Mouse (Mus musculus): ENCODE results near the gene Nectin4. TPM values are rescaled to one million over a fixed set of nuclear protein-coding genes. Genes with fewer than 3 reads are reported as not detected.
A peak's percentile ranks its signal among the peaks of the same experiment; 100 is the strongest.

Nectin4 gene
- polyA plus RNA-seq, 1 experiment from 2014 or later, result 43.7 TPM

GRCm38 (mm10) chr1:171435974-171436373 lies 66.1 kb downstream of the Nectin4 start:
- H3K4me2 ChIP-seq (replicated peaks), result no peak overlapping the region
- H3K4me1 ChIP-seq, result peaks cover 19% of the 10 kb centered on the region; the same call in 1 of the 2 replicates
- H3K27me3 ChIP-seq, result peaks cover 22% of the 10 kb centered on the region
- ATAC-seq (ENCODE audit: insufficient number of reproducible peaks, low FRiP score, low TSS enrichment, low read depth), result no peak
- 43% methylated on average over 1 of the region's 1 CpGs for WGBS
- no peak overlapping the region for H3K9ac ChIP-seq
- H3K27ac ChIP-seq (replicated peaks), result no peak overlapping the region
- no peaks in the 10 kb centered on the region for H3K36me3 ChIP-seq
- H3K4me3 ChIP-seq (replicated peaks), result no peak overlapping the region
- no peaks in the 10 kb centered on the region for H3K9me3 ChIP-seq (replicated peaks)

GRCm38 (mm10) chr1:171437264-171438013 lies 67.5 kb downstream of the Nectin4 start, which contains the start of gene F11r:
TSS of gene F11r (plus strand) at chr1:171437535.
- Histone ChIP-seq H3K4me3 (replicated peaks) (peak within 1 kb of the TSS; percentile 53), H3K4me1 (peaks cover 23% of the 10 kb centered on the region; the same call in 1 of the 2 replicates), H3K4me2 (replicated peaks) (peak within 1 kb of the TSS; percentile 59), H3K27me3 (peaks cover 22% of the 10 kb centered on the region), H3K9ac (peak within 1 kb of the TSS; percentile 28), H3K27ac (replicated peaks) (peak within 1 kb of the TSS; percentile 31), H3K9me3 (replicated peaks) (no peaks in the 10 kb centered on the region), H3K36me3 (no peaks in the 10 kb centered on the region)
- WGBS, result 1% methylated on average over 46 of the region's 46 CpGs
- ATAC-seq (ENCODE audit: insufficient number of reproducible peaks, low FRiP score, low TSS enrichment, low read depth), result peak; percentile 75

Other genes with a start within 250 kb of the Nectin4 start
- gene Sdhc, start 219.5 kb upstream of the Nectin4 start, polyA plus RNA-seq (2015; fragmentation: Nextera tagmentation; extraction: Ambion mirVana), result 261 and 274 TPM in 2 replicates
- gene Mpz, start 219.4 kb upstream of the Nectin4 start, polyA plus RNA-seq (2015; fragmentation: Nextera tagmentation; extraction: Ambion mirVana), result 6.8 and 8.5 TPM in 2 replicates
- gene Pcp4l1, start 173.8 kb upstream of the Nectin4 start, polyA plus RNA-seq (2015; fragmentation: Nextera tagmentation; extraction: Ambion mirVana), result 35.8 and 38.1 TPM in 2 replicates
- gene Nr1i3, start 156.1 kb upstream of the Nectin4 start, polyA plus RNA-seq (2015; fragmentation: Nextera tagmentation; extraction: Ambion mirVana), result 0.24 and 0.42 TPM in 2 replicates
- 29.5 and 30.0 TPM in 2 replicates for gene Tomm40l, start 147.6 kb upstream of the Nectin4 start, polyA plus RNA-seq (2015; fragmentation: Nextera tagmentation; extraction: Ambion mirVana)
- gene Apoa2, start 145.0 kb upstream of the Nectin4 start, polyA plus RNA-seq (2015; fragmentation: Nextera tagmentation; extraction: Ambion mirVana), result 1.3 and 1.9 TPM in 2 replicates
- gene Fcer1g, start 135.7 kb upstream of the Nectin4 start, polyA plus RNA-seq (2015; fragmentation: Nextera tagmentation; extraction: Ambion mirVana), result 92.7 and 101 TPM in 2 replicates
- gene Adamts4, start 119.7 kb upstream of the Nectin4 start, polyA plus RNA-seq (2015; fragmentation: Nextera tagmentation; extraction: Ambion mirVana), result 26.0 and 26.6 TPM in 2 replicates
- 217 and 248 TPM in 2 replicates for gene Ndufs2, start 118.7 kb upstream of the Nectin4 start, polyA plus RNA-seq (2015; fragmentation: Nextera tagmentation; extraction: Ambion mirVana)
- gene B4galt3, start 99.8 kb upstream of the Nectin4 start, polyA plus RNA-seq (2015; fragmentation: Nextera tagmentation; extraction: Ambion mirVana), result 75.5 and 86.7 TPM in 2 replicates
- gene Ppox, start 88.9 kb upstream of the Nectin4 start, polyA plus RNA-seq (2015; fragmentation: Nextera tagmentation; extraction: Ambion mirVana), result 56.9 and 58.2 TPM in 2 replicates
- 85.1 and 91.1 TPM in 2 replicates for gene Usp21, start 82.1 kb upstream of the Nectin4 start, polyA plus RNA-seq (2015; fragmentation: Nextera tagmentation; extraction: Ambion mirVana)
- 107 and 112 TPM in 2 replicates for gene Ufc1, start 75.1 kb upstream of the Nectin4 start, polyA plus RNA-seq (2015; fragmentation: Nextera tagmentation; extraction: Ambion mirVana)
- 53.2 and 55.1 TPM in 2 replicates for gene Dedd, start 41.0 kb upstream of the Nectin4 start, polyA plus RNA-seq (2015; fragmentation: Nextera tagmentation; extraction: Ambion mirVana)
- 41.7 and 44.7 TPM in 2 replicates for gene Nit1, start 24.5 kb upstream of the Nectin4 start, polyA plus RNA-seq (2015; fragmentation: Nextera tagmentation; extraction: Ambion mirVana)
- 95.9 and 105 TPM in 2 replicates for gene Pfdn2, start 24.4 kb upstream of the Nectin4 start, polyA plus RNA-seq (2015; fragmentation: Nextera tagmentation; extraction: Ambion mirVana)
- 4.5 and 9.1 TPM in 2 replicates for gene Klhdc9, start 9.3 kb upstream of the Nectin4 start, polyA plus RNA-seq (2015; fragmentation: Nextera tagmentation; extraction: Ambion mirVana)
- 2.6 and 3.1 TPM in 2 replicates for gene Arhgap30, start 18.9 kb downstream of the Nectin4 start, polyA plus RNA-seq (2015; fragmentation: Nextera tagmentation; extraction: Ambion mirVana)
- gene Usf1, start 41.2 kb downstream of the Nectin4 start, polyA plus RNA-seq (2015; fragmentation: Nextera tagmentation; extraction: Ambion mirVana), result 74.6 and 85.2 TPM in 2 replicates
- gene Tstd1, start 48.8 kb downstream of the Nectin4 start, polyA plus RNA-seq (2015; fragmentation: Nextera tagmentation; extraction: Ambion mirVana), result 8.1 and 11.8 TPM in 2 replicates
- 66.5 and 73.3 TPM in 2 replicates for gene F11r, start 67.4 kb downstream of the Nectin4 start, polyA plus RNA-seq (2015; fragmentation: Nextera tagmentation; extraction: Ambion mirVana)
- 16.7 and 16.8 TPM in 2 replicates for gene Alyref2, start 133.4 kb downstream of the Nectin4 start, polyA plus RNA-seq (2015; fragmentation: Nextera tagmentation; extraction: Ambion mirVana)
- gene Itln1, start 165.2 kb downstream of the Nectin4 start, polyA plus RNA-seq (2015; fragmentation: Nextera tagmentation; extraction: Ambion mirVana), result 0.44 and 0.60 TPM in 2 replicates
- 0.17 and 0.21 TPM in 2 replicates for gene Cd244a, start 189.1 kb downstream of the Nectin4 start, polyA plus RNA-seq (2015; fragmentation: Nextera tagmentation; extraction: Ambion mirVana)
- gene Ly9, start 237.3 kb downstream of the Nectin4 start, polyA plus RNA-seq (2015; fragmentation: Nextera tagmentation; extraction: Ambion mirVana), result 0.84 and 1.1 TPM in 2 replicates

Data from embryonic facial prominence, embryonic 15.5 days (tissue).